Mouse (Mus musculus): ENCODE measurements around the gene Stk10. TPM values are rescaled to one million over a fixed set of nuclear protein-coding genes. Genes with fewer than 3 reads are reported as not detected.

Stk10 gene
- polyA plus RNA-seq (2017; shearing (Covaris generic)) = 333 TPM

DNA sequence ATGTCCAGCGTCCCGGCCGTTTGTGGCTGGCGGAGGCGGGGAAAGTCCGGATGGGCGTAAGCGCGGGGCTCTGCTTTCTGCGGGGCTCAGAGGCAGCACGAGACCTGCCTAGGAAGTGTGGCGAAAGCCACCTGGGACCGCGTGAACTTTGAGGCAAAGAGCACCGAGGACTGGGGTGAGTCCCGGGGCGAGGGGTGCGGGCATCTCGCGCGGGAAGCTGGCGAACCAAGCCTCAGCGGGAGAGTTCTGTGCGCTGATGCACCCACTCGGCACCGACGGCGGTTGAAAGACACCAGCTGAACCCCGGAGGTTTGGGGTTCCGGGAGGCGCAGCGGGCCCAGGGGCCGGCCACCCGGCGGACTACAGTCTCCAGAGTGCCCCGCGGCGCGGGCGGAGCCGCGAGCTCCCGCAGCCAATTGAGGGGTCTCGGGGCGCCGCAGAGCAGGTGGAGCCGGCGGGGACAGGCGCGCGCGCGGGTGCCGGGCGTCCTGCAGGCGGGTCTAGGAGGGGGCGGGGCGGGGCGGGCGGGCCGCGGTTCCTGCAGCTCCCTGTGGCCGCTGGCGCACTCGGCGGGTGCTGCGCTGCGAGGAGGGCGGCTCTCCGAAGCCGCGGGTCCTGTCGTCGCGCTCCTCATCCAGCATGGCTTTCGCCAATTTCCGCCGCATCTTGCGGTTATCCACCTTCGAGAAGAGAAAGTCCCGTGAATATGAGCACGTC is at the start of gene Stk10:
Gene Stk10, plus strand, starts transcription at position 541 of the 717 bp plus-strand sequence.

DNA sequence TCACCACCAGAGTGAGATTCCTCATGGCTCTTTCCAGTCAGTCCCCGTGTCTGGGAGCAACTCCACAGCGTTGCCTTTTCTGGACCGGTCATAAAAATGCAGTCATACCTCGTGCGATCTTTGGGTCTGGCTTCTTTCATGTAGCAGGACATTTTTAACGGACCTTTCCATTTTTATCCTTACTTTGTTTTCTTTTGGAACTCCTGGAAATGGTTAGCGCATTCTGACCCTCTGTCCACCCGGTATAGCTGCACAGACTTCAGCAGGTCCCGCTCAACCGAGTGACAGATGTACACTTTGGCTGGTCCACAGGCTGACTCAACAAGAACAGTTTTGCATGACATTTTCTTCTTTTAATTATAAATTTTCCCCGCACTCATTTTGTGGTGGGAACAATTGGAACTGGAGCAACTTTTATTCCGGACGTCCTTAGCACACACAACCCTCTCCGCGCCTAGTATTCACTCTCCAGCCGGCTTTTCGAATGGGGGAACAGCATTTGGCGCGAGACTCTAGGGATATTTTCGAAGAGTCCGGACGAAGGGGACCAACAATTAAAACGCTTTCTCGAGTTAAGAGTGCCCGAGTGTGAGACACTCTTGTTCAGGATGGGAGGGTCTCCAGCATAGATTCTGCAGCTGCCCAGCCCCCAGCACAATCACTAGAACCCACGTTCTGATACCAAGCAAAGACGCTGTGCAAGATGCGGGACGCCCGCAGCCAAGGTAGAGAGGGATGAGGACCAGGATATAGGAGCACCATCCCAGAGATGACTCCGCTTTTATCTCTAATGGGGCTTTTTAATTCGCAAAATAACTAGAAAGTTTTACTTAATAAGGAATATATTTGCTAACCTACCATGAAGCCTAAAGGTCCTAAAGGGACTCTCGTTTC is 987 bp upstream of the Stk10 start, which contains the start of gene Efcab9:
Gene Efcab9, minus strand, starts transcription at position 211 of the 894 bp plus-strand sequence.

DNA sequence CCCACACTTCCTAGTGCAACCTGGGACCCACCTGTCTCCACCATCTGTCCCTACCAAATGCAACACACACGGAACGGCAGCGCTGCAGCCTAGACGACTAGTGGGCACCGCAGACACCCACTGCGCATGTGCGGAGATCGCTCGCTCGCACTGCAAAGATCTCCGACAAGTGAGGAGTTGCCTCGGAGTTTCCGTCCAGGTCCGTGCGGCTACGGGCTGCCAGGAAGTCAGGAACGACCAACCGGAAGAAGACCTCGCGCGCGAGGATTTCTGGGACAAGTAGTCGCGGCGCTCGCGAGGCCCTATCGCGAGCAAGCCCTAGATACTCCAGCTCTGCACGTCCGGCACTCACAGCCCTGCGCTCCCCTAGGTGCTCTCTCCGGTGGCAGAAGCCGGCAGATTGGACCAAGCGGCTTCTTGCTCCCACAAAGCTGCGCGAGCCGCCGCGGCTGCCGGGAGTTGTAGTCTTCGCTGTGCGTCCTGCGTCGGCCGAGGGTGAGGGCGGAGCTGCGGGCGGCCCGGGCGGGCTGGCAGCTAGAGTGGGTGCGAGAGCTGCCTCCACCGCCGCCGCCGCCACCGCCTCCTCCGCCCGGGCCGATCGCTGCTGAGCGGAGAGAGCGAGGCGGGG is 109.3 kb downstream of the Stk10 start, which contains the start of gene Fbxw11:
Gene Fbxw11, plus strand, starts transcription at position 476 of the 628 bp plus-strand sequence.

Other genes starting within 250 kb of the Stk10 start
- gene Hba-a1, start 249.8 kb upstream of the Stk10 start, polyA plus RNA-seq (2017; shearing (Covaris generic)) = 359 TPM
- gene Hbq1b, start 246.3 kb upstream of the Stk10 start, polyA plus RNA-seq (2017; shearing (Covaris generic)) = not detected
- 531 TPM for gene Hba-a2, start 236.8 kb upstream of the Stk10 start, polyA plus RNA-seq (2017; shearing (Covaris generic))
- gene Hbq1a, start 233.2 kb upstream of the Stk10 start, polyA plus RNA-seq (2017; shearing (Covaris generic)) = not detected
- gene Sh3pxd2b, start 185.5 kb upstream of the Stk10 start, polyA plus RNA-seq (2017; shearing (Covaris generic)) = 0.05 TPM
- 3.7 TPM for gene Ubtd2, start 77.9 kb upstream of the Stk10 start, polyA plus RNA-seq (2017; shearing (Covaris generic))
- gene Efcab9, start 1.2 kb upstream of the Stk10 start, polyA plus RNA-seq (2017; shearing (Covaris generic)) = 2.7 TPM
- gene Fbxw11, start 109.4 kb downstream of the Stk10 start, polyA plus RNA-seq (2017; shearing (Covaris generic)) = 45.4 TPM